Mouse (Mus musculus) spleen, adult 2 months (tissue): Measurements from ENCODE around the gene Rnf146.

ENCODE experiments used
- CTCF ChIP-seq: fragments of 200-500 bp; IDR thresholded peaks from 2 replicates; pipeline ENCODE4 v1.5.1; 2011; ENCODE audit warnings: mild to moderate bottlenecking, inconsistent platforms; ENCODE audit not compliant: insufficient read depth, insufficient read length, insufficient replicate concordance; ENCODE audit errors: extremely low read depth
- POLR2A ChIP-seq: fragments of 200-500 bp; IDR thresholded peaks from 2 replicates; pipeline ENCODE4 v1.6.1; 2011; ENCODE audit warnings: low read depth, low read length, inconsistent platforms

- no peak for TF ChIP-seq CTCF
- no peak for TF ChIP-seq POLR2A
Measured at GRCm38 (mm10) chr10:29311480-29312219, 50.6 kb downstream of the Rnf146 start.
